Mouse (Mus musculus): ENCODE results near the gene Ptov1. TPM values are rescaled to one million over a fixed set of nuclear protein-coding genes. Genes with fewer than 3 reads are reported as not detected.
A peak's percentile ranks its signal among the peaks of the same experiment; 100 is the strongest.

Ptov1 gene
- total RNA-seq, 2 experiments from 2014 or later, result 232 to 253 TPM

DNA sequence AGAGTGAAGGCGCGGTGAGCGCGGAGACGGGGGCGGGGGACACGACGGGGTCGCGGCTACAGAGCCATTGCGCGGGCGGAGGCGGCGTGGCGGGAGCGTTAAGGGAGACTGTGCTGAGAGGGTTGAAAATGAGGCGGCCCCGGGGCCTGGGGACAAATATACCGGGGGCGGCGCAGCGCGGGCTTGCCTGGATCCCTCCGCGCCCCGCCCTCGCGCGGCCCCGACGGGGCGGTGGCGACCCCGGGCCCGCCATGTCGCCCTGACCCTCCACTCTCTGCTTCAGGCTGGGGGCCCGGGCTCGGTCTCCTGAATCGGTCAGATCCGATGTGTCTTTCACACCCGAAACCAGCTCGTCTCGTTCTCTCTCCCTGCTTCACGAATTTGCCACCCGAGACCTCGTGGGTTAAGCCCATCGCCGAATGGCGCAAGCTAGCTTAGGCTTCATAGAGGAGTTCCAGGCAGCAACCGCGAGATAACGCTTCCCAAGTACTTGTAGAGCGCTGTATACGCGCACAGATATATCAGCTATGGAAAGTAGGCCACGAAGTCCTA, 53.0 kb downstream of the Ptov1 start, which contains the start of gene Atf5:
TSS of gene Atf5 (minus strand) at position 189 of the 552 bp plus-strand sequence.
- peak in 1 of 2 experiments; percentile 69 for DNase-seq (ENCODE audit: low spot score in 2 of 2)

- DNase-seq (ENCODE audit: low spot score in 2 of 2), result peak; percentile 98 to 99
These were observed 53.7 kb downstream of the Ptov1 start, which contains the start of the genes Nup62 and Il4i1 for GRCm38 (mm10) chr7:44815721-44816469. TSS of gene Nup62 (plus strand) at chr7:44816088. TSS of gene Il4i1 (plus strand) at chr7:44816387.

GRCm38 (mm10) chr7:44814952-44815553, 54.5 kb downstream of the Ptov1 start:
- DNase-seq (ENCODE audit: low spot score in 2 of 2), result peak; percentile 7 to 34

DNA sequence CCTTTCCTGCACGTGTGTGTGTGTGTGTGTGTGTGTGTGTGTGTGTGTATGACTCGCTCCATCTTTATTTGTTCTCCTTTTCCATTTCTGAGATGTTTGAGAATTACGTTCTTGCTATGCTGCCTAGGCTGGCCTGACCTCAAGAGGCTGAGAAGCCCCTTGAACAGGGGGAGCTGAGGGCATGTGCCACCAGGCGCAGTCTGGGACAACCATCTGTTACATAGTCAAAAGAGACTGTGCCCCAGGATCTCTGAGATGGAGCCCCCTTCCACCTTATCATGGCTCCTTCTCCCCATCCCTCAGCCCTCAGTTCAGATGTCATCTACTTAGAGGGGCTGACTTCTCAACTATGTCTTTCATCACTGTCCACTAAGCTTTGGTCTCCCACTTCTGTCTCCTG, 55.2 kb downstream of the Ptov1 start:
- peak in 1 of 2 experiments; percentile 15 for DNase-seq (ENCODE audit: low spot score in 2 of 2)

DNA sequence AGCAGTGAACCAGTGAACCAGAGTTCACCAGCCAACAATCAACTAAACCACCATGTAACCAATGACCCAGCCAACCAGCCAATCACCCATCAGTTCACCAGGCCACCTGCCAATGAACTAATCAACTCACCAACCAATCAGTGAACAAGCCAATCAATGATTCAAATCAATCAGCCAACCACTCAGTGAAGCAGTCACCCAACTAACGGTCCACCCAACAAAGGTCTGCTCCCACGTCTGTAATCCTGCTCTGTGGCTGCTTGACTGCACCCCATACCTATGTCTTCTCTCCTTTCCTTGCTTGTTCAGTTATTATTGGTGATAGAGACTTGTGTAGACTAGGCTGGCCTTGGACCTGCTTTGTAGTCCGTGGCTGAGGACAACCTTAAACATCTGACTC, 55.6 kb downstream of the Ptov1 start:
- peak in 1 of 2 experiments; percentile 9 for DNase-seq (ENCODE audit: low spot score in 2 of 2)

Small RNAs within 50 kb of the gene (microRNA-seq; reads per million reads assigned to microRNA genes)
- 0 reads per million in 2 experiments for gene Mir707 (ENCODE audit: borderline number of aligned reads in 2 of 2)

Other genes with a start within 250 kb of the Ptov1 start
- gene Myh14, start 198.9 kb downstream of the Ptov1 start, total RNA-seq (2021), result 1 to 10 TPM; 5.5 to 6.6 TPM
- gene Izumo2, start 161.0 kb downstream of the Ptov1 start, total RNA-seq (2021), result not detected
- gene Vrk3, start 121.4 kb downstream of the Ptov1 start, total RNA-seq (2021), result 10 to 100 TPM; 40.4 to 42.1 TPM
- gene Zfp473, start 118.7 kb downstream of the Ptov1 start, total RNA-seq (2021), result under 1 TPM; 0.30 to 0.51 TPM
- gene Nup62, start 53.7 kb downstream of the Ptov1 start, total RNA-seq (2021), result 10 to 100 TPM; 48.5 to 52.7 TPM
- gene Il4i1, start 53.4 kb downstream of the Ptov1 start, total RNA-seq (2021), result 1 to 10 TPM; 1.6 to 2.6 TPM
- 100 to 1,000 TPM; 136 to 217 TPM for gene Atf5, start 53.1 kb downstream of the Ptov1 start, total RNA-seq (2021)
- gene Akt1s1, start 20.8 kb downstream of the Ptov1 start, total RNA-seq (2021), result 100 to 1,000 TPM in 1 of 2 experiments, 10 to 100 TPM in 1; 86.3 to 128 TPM
- 10 to 100 TPM; 48.1 to 60.2 TPM for gene Tbc1d17, start 20.7 kb downstream of the Ptov1 start, total RNA-seq (2021)
- gene Pnkp, start 12.6 kb downstream of the Ptov1 start, total RNA-seq (2021), result 10 to 100 TPM; 33.8 to 40.8 TPM
- gene Med25, start 22.9 kb upstream of the Ptov1 start, total RNA-seq (2021), result 10 to 100 TPM; 75.2 to 90.9 TPM
- gene Fuz, start 26.3 kb upstream of the Ptov1 start, total RNA-seq (2021), result 10 to 100 TPM; 24.1 to 28.3 TPM
- gene Ap2a1, start 59.7 kb upstream of the Ptov1 start, total RNA-seq (2021), result 10 to 100 TPM; 81.7 to 97.4 TPM
- gene Tsks, start 73.4 kb upstream of the Ptov1 start, total RNA-seq (2021), result not detected
- 10 to 100 TPM in 1 of 2 experiments, 1 to 10 TPM in 1; 9.3 to 12.8 TPM for gene Cpt1c, start 105.1 kb upstream of the Ptov1 start, total RNA-seq (2021)
- 100 to 1,000 TPM; 203 to 216 TPM for gene Prmt1, start 116.8 kb upstream of the Ptov1 start, total RNA-seq (2021)
- 100 to 1,000 TPM; 128 to 131 TPM for gene Irf3, start 127.9 kb upstream of the Ptov1 start, total RNA-seq (2021)
- gene Bcl2l12, start 128.9 kb upstream of the Ptov1 start, total RNA-seq (2021), result 10 to 100 TPM; 13.9 to 14.2 TPM
- gene Scaf1, start 146.6 kb upstream of the Ptov1 start, total RNA-seq (2021), result 10 to 100 TPM; 75.1 to 85.9 TPM
- 100 to 1,000 TPM in 1 of 2 experiments, 10 to 100 TPM in 1; 86.9 to 106 TPM for gene Rras, start 148.2 kb upstream of the Ptov1 start, total RNA-seq (2021)
- 10 to 100 TPM; 30.8 to 45.3 TPM for gene Prr12, start 183.1 kb upstream of the Ptov1 start, total RNA-seq (2021)
- gene Nosip, start 192.6 kb upstream of the Ptov1 start, total RNA-seq (2021), result 10 to 100 TPM; 44.3 to 46.8 TPM
- 10 to 100 TPM; 14.9 to 28.3 TPM for gene Prrg2, start 192.9 kb upstream of the Ptov1 start, total RNA-seq (2021)
- 10 to 100 TPM; 32.0 to 36.4 TPM for gene Rcn3, start 222.4 kb upstream of the Ptov1 start, total RNA-seq (2021)
- 100 to 1,000 TPM; 111 to 137 TPM for gene Fcgrt, start 234.1 kb upstream of the Ptov1 start, total RNA-seq (2021)